22 mouse cellular contexts compared by ENCODE assay signal in the genomic region with DNA sequence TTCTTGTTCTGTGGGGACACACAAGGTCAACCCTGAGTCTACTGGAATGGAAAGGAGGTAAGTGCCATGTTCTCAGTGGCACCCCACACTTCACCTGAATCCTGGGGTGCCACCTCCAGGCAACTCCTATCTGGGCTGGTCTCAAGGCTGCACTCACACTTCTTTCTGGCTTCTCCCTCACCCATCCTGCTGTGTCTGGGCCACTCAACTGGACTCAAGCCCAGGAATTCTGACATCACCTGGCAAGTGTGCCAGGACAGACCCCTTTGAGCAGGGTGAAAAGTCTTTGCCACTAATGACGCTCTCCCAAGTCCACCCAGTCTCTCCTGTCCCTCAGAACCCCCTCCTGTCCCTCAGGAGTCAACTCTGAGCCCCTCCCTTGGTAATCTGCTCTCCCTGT. TPM values are rescaled to one million over a fixed set of nuclear protein-coding genes. Genes with fewer than 3 reads are reported as not detected.
A peak's percentile ranks its signal among the peaks of the same experiment; 100 is the strongest.
DNase-seq lines count a peak whose midpoint lies in the region; ATAC-seq and TF ChIP-seq lines count a peak whose summit lies in the region.
"Had no signal": no experiment of that assay in that cellular context is flagged by ENCODE, and none has a peak within 500 bp of the region (broad histone marks: within the 10 kb centered on the region; RNA-seq: fewer than 3 reads in every experiment).

No protein-coding gene starts in this region.

- peak overlapping the region; percentile 42 for H3K27ac ChIP-seq in testis, adult 2 months (ENCODE audit: control insufficient read depth, insufficient read depth, low read depth, low read length)
- no peak overlapping the region for H3K27ac ChIP-seq in liver, postnatal 0 days (ENCODE audit: low read depth)
- H3K27ac ChIP-seq: embryonic facial prominence, embryonic 15.5 days; forebrain, embryonic 10.5 days; heart, adult 2 months; liver, embryonic 15.5 days; neural tube, embryonic 12.5 days had no signal

- no peaks in the 10 kb centered on the region for H3K9me3 ChIP-seq in liver, postnatal 0 days (ENCODE audit: low read length)
- H3K9me3 ChIP-seq: embryonic facial prominence, embryonic 15.5 days; forebrain, embryonic 10.5 days; liver, embryonic 15.5 days; neural tube, embryonic 12.5 days had no signal

- H3K4me1 ChIP-seq in testis, adult 2 months (ENCODE audit: control insufficient read depth, insufficient read depth, low read length) = peaks cover 5% of the 10 kb centered on the region
- H3K4me1 ChIP-seq in liver, postnatal 0 days (ENCODE audit: insufficient read depth) = no peaks in the 10 kb centered on the region
- H3K4me1 ChIP-seq: liver, embryonic 15.5 days; neural tube, embryonic 12.5 days had no signal

- DNase-seq in adrenal gland, adult 2 months = peak; percentile 64
- no peak for DNase-seq in adrenal gland, adult 18-20 months (ENCODE audit: low spot score in 2 of 2)
- DNase-seq in left cerebral cortex, postnatal 4 days = peak; percentile 67
- no peak for DNase-seq in left cerebral cortex, adult 9 months (ENCODE audit: low spot score in 2 of 2)
- peak; percentile 67 for DNase-seq in cerebellum, adult 8-10 months
- DNase-seq in liver, postnatal 0 days = no peak
- DNase-seq in retina, embryonic 14.5 days (ENCODE audit: low spot score) = no peak
- DNase-seq: embryo, embryonic 11 days; gastrocnemius, postnatal 10 days; heart, adult 2 months; heart, postnatal 14 days; kidney, adult 2 months; kidney, postnatal 14 days; right cerebral cortex, postnatal 4 days; thymus, adult 18-20 months had no signal

- WGBS in liver, postnatal 0 days (ENCODE audit: insufficient replicate concordance) = 45% methylated on average over 1 of the region's 1 CpGs

- intact Hi-C loops in left cerebral cortex, postnatal 4 days (cut with DNase I) = no loop called here

- TF ChIP-seq CTCF in testis, adult 2 months (IDR thresholded peaks at IDR 0.05; ENCODE audit: control insufficient read depth, insufficient read depth, insufficient replicate concordance, low read depth, low read length) = no peak
- TF ChIP-seq CTCF in liver, postnatal 0 days (IDR thresholded peaks at IDR 0.05; ENCODE audit: low read depth) = no peak

- H3K9ac ChIP-seq in liver, postnatal 0 days (replicated peaks) = no peak overlapping the region
- H3K9ac ChIP-seq: embryonic facial prominence, embryonic 15.5 days; liver, embryonic 15.5 days; neural tube, embryonic 12.5 days had no signal

- no peak overlapping the region for H3K4me3 ChIP-seq in testis, adult 2 months (ENCODE audit: control insufficient read depth, low read depth, low read length)
- no peak overlapping the region for H3K4me3 ChIP-seq in liver, postnatal 0 days (ENCODE audit: low read depth, low read length)
- H3K4me3 ChIP-seq: embryonic facial prominence, embryonic 15.5 days; forebrain, embryonic 10.5 days; heart, adult 2 months; liver, embryonic 15.5 days; neural tube, embryonic 12.5 days had no signal

- no peaks in the 10 kb centered on the region for H3K27me3 ChIP-seq in testis, adult 2 months (ENCODE audit: control insufficient read depth, insufficient read depth, low read length)
- no peaks in the 10 kb centered on the region for H3K27me3 ChIP-seq in liver, postnatal 0 days (ENCODE audit: insufficient read depth, low read length)
- H3K27me3 ChIP-seq: embryonic facial prominence, embryonic 15.5 days; liver, embryonic 15.5 days; neural tube, embryonic 12.5 days had no signal

- H3K4me2 ChIP-seq in liver, postnatal 0 days (ENCODE audit: low read depth, low read length) = no peak overlapping the region
- H3K4me2 ChIP-seq: embryonic facial prominence, embryonic 15.5 days; liver, embryonic 15.5 days; neural tube, embryonic 12.5 days had no signal

- ATAC-seq in liver, postnatal 0 days = no peak

- TF ChIP-seq POLR2A in testis, adult 2 months (IDR thresholded peaks at IDR 0.05; ENCODE audit: control insufficient read depth, low read depth, low read length) = no peak

- no peaks in the 10 kb centered on the region for H3K36me3 ChIP-seq in testis, adult 2 months (ENCODE audit: control insufficient read depth, insufficient read depth, low read length)
- H3K36me3 ChIP-seq in liver, postnatal 0 days (replicated peaks; ENCODE audit: insufficient read depth, low read length) = no peaks in the 10 kb centered on the region
- H3K36me3 ChIP-seq: liver, embryonic 15.5 days had no signal

- TF ChIP-seq EP300 in liver, postnatal 0 days (IDR thresholded peaks at IDR 0.05; ENCODE audit: low read depth) = no peak

RNA-seq across cellular contexts. Expression of gene Kif1a, which starts 33.2 kb away (rescaled TPM):
- 10 to 100 TPM; 33.6 to 43.0 TPM for total RNA-seq in adrenal gland, adult 2 months (2021)
- 25.7 and 29.0 TPM in 2 replicates for polyA plus RNA-seq in adrenal gland, adult 2 months (2012; rRNA removed)
- 10 to 100 TPM; 37.9 to 38.1 TPM for total RNA-seq in adrenal gland, adult 18-20 months (2021)
- 100 to 1,000 TPM; 715 to 768 TPM for total RNA-seq in left cerebral cortex, postnatal 4 days (2021)
- 11.4 and 12.4 TPM in 2 replicates for polyA plus RNA-seq in testis, adult 2 months (2012; rRNA removed)
- 0.17 and 0.28 TPM in 2 replicates for polyA plus RNA-seq in liver, postnatal 0 days (2015; fragmentation: Nextera tagmentation; extraction: Ambion mirVana)
- total RNA-seq: MEL; monocyte, adult 5-6 weeks had no signal

Comparison
In these comparisons a context has a peak if more than half of its experiments do, and no peak if none do; other contexts are left out.
1. DNase-seq: peak in adrenal gland, adult 2 months (single experiment), left cerebral cortex, postnatal 4 days (single experiment) and cerebellum, adult 8-10 months (single experiment); none in adrenal gland, adult 18-20 months (0 of 2), left cerebral cortex, adult 9 months (0 of 2), liver, postnatal 0 days (single experiment) and retina, embryonic 14.5 days (single experiment).
2. RNA of gene Kif1a, which starts 33.2 kb away (total RNA-seq): 715 to 768 TPM in left cerebral cortex, postnatal 4 days; 33.6 to 43.0 TPM in adrenal gland, adult 2 months and 37.9 to 38.1 TPM in adrenal gland, adult 18-20 months; every median in the first group is over 10 times any median in the second.